Mouse (Mus musculus): ENCODE measurements around the gene Strada.
A peak's percentile ranks its signal among the peaks of the same experiment; 100 is the strongest.

GRCm38 (mm10) chr11:106158081-106158929 is 43.7 kb downstream of the Strada start:
- TF ChIP-seq FOSL1 (IDR thresholded peaks at IDR 0.05; ENCODE audit: insufficient read depth, low read length, poor library complexity, severe bottlenecking), result no peak
- no peak for TF ChIP-seq MAX (IDR thresholded peaks at IDR 0.05)
- TF ChIP-seq CTCF (IDR thresholded peaks at IDR 0.05; ENCODE audit: control insufficient read depth, insufficient read depth, insufficient read length), result peak; percentile 60
- TF ChIP-seq MYOD1 (IDR thresholded peaks at IDR 0.05; ENCODE audit: control insufficient read depth, insufficient read length, low read depth), result no peak

Measured in C2C12 (cell line).